Mouse (Mus musculus) lung, adult 2 months (tissue): ENCODE measurements around the gene 1700001C02Rik.

Experiments used
- CTCF ChIP-seq: fragments of 200-500 bp; IDR thresholded peaks from 2 replicates; pipeline ENCODE4 v1.5.1; 2011; ENCODE audit warnings: mild to moderate bottlenecking, low read length, control low read depth; ENCODE audit not compliant: insufficient read depth
- POLR2A ChIP-seq: fragments of 200-500 bp; IDR thresholded peaks from 2 replicates; pipeline ENCODE4 v1.6.1; 2011; ENCODE audit warnings: low read depth, mild to moderate bottlenecking, control low read depth, low read length, borderline replicate concordance; ENCODE audit errors: extremely low read depth

- TF ChIP-seq CTCF (no peak), POLR2A (no peak)
These were observed 52.7 kb downstream of the 1700001C02Rik start for GRCm38 (mm10) chr5:30518547-30518946.
